Mouse (Mus musculus) cerebellum, adult 18-20 months (tissue): ENCODE data around the gene Gcg.

ENCODE experiments used
- DNase-seq, 2 experiments: peaks; one replicate each; pipeline ENCODE4 v3.0.0; 2021

Gene Gcg

GRCm38 (mm10) chr2:62459241-62460174 is 23.9 kb downstream of the Gcg start:
- no peak for DNase-seq

- no peak for DNase-seq
Observed at GRCm38 (mm10) chr2:62458070-62458469, 25.4 kb downstream of the Gcg start.

DNA sequence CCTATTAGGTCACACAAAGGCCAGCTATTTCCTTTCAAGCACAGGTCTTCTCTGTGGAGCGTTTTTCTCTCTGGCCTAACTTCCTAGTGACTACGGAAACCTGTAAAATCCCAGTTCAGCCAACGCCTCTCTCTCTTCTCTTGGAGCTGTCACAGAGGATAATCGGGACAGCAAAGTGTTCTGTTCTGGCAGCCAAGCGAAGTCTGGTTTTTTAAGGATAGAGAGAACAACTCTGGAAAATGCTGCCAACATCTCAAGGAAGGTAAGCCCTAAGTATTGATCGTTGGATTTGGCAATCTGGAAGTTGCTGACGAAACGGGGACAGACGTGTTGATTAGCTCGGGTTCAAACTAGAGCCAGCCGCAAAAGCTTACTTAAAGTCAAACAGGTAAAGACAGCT is 28.5 kb downstream of the Gcg start:
- DNase-seq = no peak

GRCm38 (mm10) chr2:62454033-62454432 is 29.4 kb downstream of the Gcg start:
- DNase-seq = no peak

GRCm38 (mm10) chr2:62450364-62450763 is 33.1 kb downstream of the Gcg start:
- DNase-seq = no peak

DNA sequence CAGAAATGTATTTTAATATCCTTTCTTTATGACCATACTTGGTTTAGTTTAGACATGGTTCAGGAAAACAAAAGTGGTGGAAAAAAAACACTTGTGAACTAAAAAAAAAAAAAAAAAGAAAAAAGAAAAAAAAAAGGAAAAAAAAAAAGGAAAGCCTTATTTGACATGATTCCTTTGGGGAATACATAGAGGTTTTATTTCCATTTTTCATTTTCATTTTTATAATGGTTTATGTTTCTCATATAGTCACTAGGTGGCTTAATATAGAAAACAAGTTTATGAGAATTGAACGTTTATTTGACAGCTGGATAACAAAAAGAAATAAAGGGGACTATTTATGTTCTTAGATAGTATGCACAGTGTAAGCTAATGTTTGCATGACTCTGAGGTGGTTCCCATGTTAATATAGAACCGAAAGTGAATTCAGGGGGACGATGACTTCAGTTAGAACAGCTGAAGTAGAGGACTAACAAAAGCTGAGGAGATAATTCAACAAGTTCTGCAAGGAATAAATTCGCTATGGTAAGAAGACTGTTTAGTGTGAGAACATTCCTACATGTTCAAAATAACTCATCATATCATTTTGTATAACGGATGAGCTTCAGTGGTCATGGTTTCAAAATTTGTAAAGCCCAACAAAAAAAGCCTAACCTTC is 33.6 kb downstream of the Gcg start:
- no peak for DNase-seq

DNA sequence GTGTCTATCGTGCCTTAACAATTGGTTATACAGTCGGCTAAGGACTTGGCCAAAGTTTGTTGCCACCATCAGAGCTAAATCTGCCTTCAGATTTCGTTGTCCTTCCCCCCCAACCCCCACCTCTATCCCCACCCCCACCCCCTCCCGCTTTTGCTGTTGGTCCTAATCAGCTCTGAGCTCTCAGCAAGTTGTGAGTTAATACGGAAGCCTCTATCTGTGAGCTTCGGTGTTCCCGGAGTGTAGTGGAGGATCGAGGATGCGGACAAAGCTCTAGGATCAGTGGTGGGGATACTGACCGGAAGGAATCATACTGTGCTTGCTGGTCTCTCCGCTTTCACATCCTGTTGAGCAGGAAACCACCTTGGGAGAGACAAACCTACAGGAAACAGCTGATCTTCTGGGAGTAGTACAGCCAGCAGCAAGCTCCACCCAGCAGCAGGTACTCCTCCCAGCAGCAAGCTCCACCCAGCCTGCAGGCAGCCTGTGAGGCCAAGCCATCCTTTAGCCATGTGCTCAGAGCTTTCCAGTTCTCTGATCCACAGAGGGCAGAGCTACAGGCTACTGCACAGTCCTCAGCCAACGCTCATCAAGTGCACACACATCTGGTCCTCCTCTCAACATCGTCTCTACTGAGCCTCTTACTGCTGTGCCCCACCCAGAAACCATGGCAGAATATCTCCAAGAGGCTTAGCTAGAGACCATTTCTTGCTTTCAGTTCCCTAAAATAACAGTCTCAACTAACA is 42.5 kb downstream of the Gcg start:
- DNase-seq = no peak

DNA sequence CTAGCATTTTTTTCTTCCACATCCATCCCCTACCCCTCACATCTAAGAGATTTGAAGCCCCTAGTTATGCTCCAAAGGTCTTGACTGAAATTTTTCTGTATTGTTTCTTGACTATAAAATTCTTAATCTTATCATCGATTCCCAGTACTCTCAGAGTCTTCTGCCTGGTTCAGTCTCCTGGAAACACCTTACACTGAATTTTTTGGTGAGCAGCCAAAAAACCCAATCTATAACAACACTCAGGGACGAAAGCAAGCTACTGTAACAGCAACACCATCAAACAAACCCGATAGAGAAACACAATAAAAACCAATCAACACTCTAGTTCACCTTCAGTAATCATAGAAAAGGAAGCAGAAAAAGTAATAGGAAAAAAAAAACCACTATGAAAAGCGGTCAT is 43.4 kb downstream of the Gcg start:
- no peak for DNase-seq

DNA sequence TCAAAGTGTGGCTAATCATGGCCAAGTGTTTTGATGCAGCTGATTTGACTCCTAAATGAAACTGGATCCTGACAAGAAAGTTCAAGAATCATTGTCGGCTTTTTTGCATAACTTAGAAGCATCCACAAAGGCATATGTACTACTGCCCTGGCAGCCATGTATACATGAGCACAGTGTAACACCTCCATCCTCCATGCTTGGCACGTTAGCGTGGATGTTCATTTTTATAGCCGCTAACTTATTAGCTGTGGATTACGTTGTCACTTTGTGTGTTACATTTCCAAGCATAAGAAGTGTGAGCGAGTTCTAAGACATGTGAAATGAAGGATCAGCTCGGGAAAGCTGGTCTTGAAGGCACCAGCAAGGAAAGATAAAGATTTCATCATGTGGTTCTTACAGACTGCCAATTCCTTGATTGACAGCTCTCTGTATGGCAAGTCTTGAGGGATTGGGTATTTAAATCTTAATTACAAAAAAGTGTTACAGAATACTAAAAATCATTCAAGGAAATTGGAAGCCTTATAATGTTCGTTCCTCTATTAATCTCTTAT is 52.1 kb downstream of the Gcg start:
- DNase-seq = no peak

DNA sequence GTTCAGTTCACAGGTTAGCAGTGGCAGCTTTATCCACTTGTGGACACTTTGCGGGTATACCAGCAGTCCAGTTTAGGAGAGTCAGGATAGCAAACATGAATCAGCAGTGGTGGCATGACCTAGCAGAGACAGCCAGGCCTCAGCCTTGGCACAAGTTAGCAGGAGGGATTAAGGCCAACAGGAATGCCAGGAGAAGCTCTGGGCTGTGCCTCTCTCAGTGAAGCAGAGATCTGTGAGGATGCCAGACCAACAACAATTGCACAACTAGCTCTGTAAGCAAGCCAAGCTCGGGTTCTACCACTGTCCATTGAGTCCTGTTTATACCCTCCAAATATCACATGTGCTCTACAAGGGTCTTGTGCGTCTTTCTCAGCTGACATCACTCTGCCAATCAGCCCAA is 57.5 kb downstream of the Gcg start:
- DNase-seq = no peak
